Mouse (Mus musculus): Measurements from ENCODE around the gene Rapgefl1. TPM values are rescaled to one million over a fixed set of nuclear protein-coding genes. Genes with fewer than 3 reads are reported as not detected.

Rapgefl1 gene
- polyA plus RNA-seq, 1 experiment from 2014 or later: 1.0 TPM

- Histone ChIP-seq H3K27ac (ENCODE audit: poor library complexity, severe bottlenecking) (0 out of 2 replicates have a peak overlapping the region, but pooled peaks have one; percentile 13), H3K36me3 (peaks cover 57% of the 10 kb centered on the region), H3K4me1 (replicated peaks) (peaks cover 51% of the 10 kb centered on the region), H3K4me2 (no peak overlapping the region; the same call in 1 of the 2 replicates), H3K4me3 (no peak overlapping the region), H3K9ac (0 out of 2 replicates have a peak overlapping the region, but pooled peaks have one; percentile 7), H3K9me3 (replicated peaks) (no peaks in the 10 kb centered on the region), H3K27me3 (replicated peaks) (no peaks in the 10 kb centered on the region)
- ATAC-seq (ENCODE audit: insufficient number of reproducible peaks, low FRiP score): no peak
- WGBS: 69% methylated on average over 12 of the region's 12 CpGs
Measured at GRCm38 (mm10) chr11:98900529-98901125, 64.0 kb downstream of the Rapgefl1 start.

- peak overlapping the region; percentile 55 for H3K4me2 ChIP-seq
- peaks cover 40% of the 10 kb centered on the region for H3K36me3 ChIP-seq
- H3K27ac ChIP-seq (ENCODE audit: poor library complexity, severe bottlenecking): peak overlapping the region; percentile 92
- no peak; the same call in 1 of the 2 replicates for ATAC-seq (ENCODE audit: insufficient number of reproducible peaks, low FRiP score)
- no peaks in the 10 kb centered on the region for H3K9me3 ChIP-seq (replicated peaks)
- H3K9ac ChIP-seq: peak overlapping the region; percentile 28
- H3K27me3 ChIP-seq (replicated peaks): no peaks in the 10 kb centered on the region
- peak overlapping the region; percentile 14; the same call in 1 of the 2 replicates for H3K4me3 ChIP-seq
- peaks cover 55% of the 10 kb centered on the region for H3K4me1 ChIP-seq (replicated peaks)
- WGBS: 12% methylated on average over 10 of the region's 10 CpGs
Measured at GRCm38 (mm10) chr11:98902621-98903245, 66.1 kb downstream of the Rapgefl1 start.

Other genes starting within 250 kb of the Rapgefl1 start
- 66.9 and 71.0 TPM in 2 replicates for gene Ormdl3, start 249.4 kb upstream of the Rapgefl1 start, polyA plus RNA-seq (2016; fragmentation: Nextera tagmentation; extraction: Ambion mirVana)
- not detected in 2 replicates for gene Lrrc3c, start 238.5 kb upstream of the Rapgefl1 start, polyA plus RNA-seq (2016; fragmentation: Nextera tagmentation; extraction: Ambion mirVana)
- gene Gm12355, start 211.1 kb upstream of the Rapgefl1 start, polyA plus RNA-seq (2016; fragmentation: Nextera tagmentation; extraction: Ambion mirVana): 0.18 and 0.47 TPM in 2 replicates
- gene Gsdma3, start 210.4 kb upstream of the Rapgefl1 start, polyA plus RNA-seq (2016; fragmentation: Nextera tagmentation; extraction: Ambion mirVana): not detected in 2 replicates
- gene Gsdma2, start 190.0 kb upstream of the Rapgefl1 start, polyA plus RNA-seq (2016; fragmentation: Nextera tagmentation; extraction: Ambion mirVana): not detected in 2 replicates
- not detected in 2 replicates for gene Gsdma, start 172.4 kb upstream of the Rapgefl1 start, polyA plus RNA-seq (2016; fragmentation: Nextera tagmentation; extraction: Ambion mirVana)
- 184 and 190 TPM in 2 replicates for gene Psmd3, start 154.2 kb upstream of the Rapgefl1 start, polyA plus RNA-seq (2016; fragmentation: Nextera tagmentation; extraction: Ambion mirVana)
- not detected in 2 replicates for gene Csf3, start 135.5 kb upstream of the Rapgefl1 start, polyA plus RNA-seq (2016; fragmentation: Nextera tagmentation; extraction: Ambion mirVana)
- 45.9 and 48.1 TPM in 2 replicates for gene Med24, start 107.3 kb upstream of the Rapgefl1 start, polyA plus RNA-seq (2016; fragmentation: Nextera tagmentation; extraction: Ambion mirVana)
- 27.0 and 29.8 TPM in 2 replicates for gene Thra, start 96.1 kb upstream of the Rapgefl1 start, polyA plus RNA-seq (2016; fragmentation: Nextera tagmentation; extraction: Ambion mirVana)
- 6.4 TPM in 2 replicates for gene Nr1d1, start 61.5 kb upstream of the Rapgefl1 start, polyA plus RNA-seq (2016; fragmentation: Nextera tagmentation; extraction: Ambion mirVana)
- gene Msl1, start 41.3 kb upstream of the Rapgefl1 start, polyA plus RNA-seq (2016; fragmentation: Nextera tagmentation; extraction: Ambion mirVana): 20.3 and 21.4 TPM in 2 replicates
- gene Casc3, start 31.9 kb upstream of the Rapgefl1 start, polyA plus RNA-seq (2016; fragmentation: Nextera tagmentation; extraction: Ambion mirVana): 31.8 and 33.3 TPM in 2 replicates
- gene Wipf2, start 26.9 kb downstream of the Rapgefl1 start, polyA plus RNA-seq (2016; fragmentation: Nextera tagmentation; extraction: Ambion mirVana): 3.0 and 3.3 TPM in 2 replicates
- gene Cdc6, start 71.0 kb downstream of the Rapgefl1 start, polyA plus RNA-seq (2016; fragmentation: Nextera tagmentation; extraction: Ambion mirVana): 27.0 and 27.7 TPM in 2 replicates
- gene Rara, start 91.0 kb downstream of the Rapgefl1 start, polyA plus RNA-seq (2016; fragmentation: Nextera tagmentation; extraction: Ambion mirVana): 33.8 and 35.1 TPM in 2 replicates
- 3.5 and 3.9 TPM in 2 replicates for gene Gjd3, start 146.2 kb downstream of the Rapgefl1 start, polyA plus RNA-seq (2016; fragmentation: Nextera tagmentation; extraction: Ambion mirVana)
- 196 and 201 TPM in 2 replicates for gene Top2a, start 187.4 kb downstream of the Rapgefl1 start, polyA plus RNA-seq (2016; fragmentation: Nextera tagmentation; extraction: Ambion mirVana)
- gene Igfbp4, start 204.5 kb downstream of the Rapgefl1 start, polyA plus RNA-seq (2016; fragmentation: Nextera tagmentation; extraction: Ambion mirVana): 371 and 382 TPM in 2 replicates